In genomic region chr5:52783957-52784356, GRCm38 (mm10) we compare ENCODE assay signal across 9 mouse cellular contexts. TPM values are rescaled to one million over a fixed set of nuclear protein-coding genes. Genes with fewer than 3 reads are reported as not detected.
DNase-seq lines count a peak whose midpoint lies in the region; ATAC-seq and TF ChIP-seq lines count a peak whose summit lies in the region.
"Had no signal": no experiment of that assay in that cellular context is flagged by ENCODE, and none has a peak within 500 bp of the region (broad histone marks: within the 10 kb centered on the region; RNA-seq: fewer than 3 reads in every experiment).

No protein-coding gene starts in this region.

- H3K36me3 ChIP-seq in embryonic facial prominence, embryonic 12.5 days = 0 out of 2 replicates have a peak, but pooled peaks cover 5% of the 10 kb centered on the region
- no peaks in the 10 kb centered on the region; the same call in 1 of the 2 replicates for H3K36me3 ChIP-seq in hindbrain, embryonic 15.5 days
- 0 out of 2 replicates have a peak, but pooled peaks cover 10% of the 10 kb centered on the region for H3K36me3 ChIP-seq in midbrain, embryonic 12.5 days

- H3K4me3 ChIP-seq in layer of hippocampus, adult 2 months = peak overlapping the region; percentile 95
- 0 out of 2 replicates have a peak overlapping the region, but pooled peaks have one; percentile 82 for H3K4me3 ChIP-seq in embryonic facial prominence, embryonic 12.5 days
- no peak overlapping the region for H3K4me3 ChIP-seq in hindbrain, embryonic 15.5 days
- no peak overlapping the region for H3K4me3 ChIP-seq in midbrain, embryonic 12.5 days

- no peak for DNase-seq in layer of hippocampus, adult 2 months (ENCODE audit: low spot score in 2 of 2)
- DNase-seq in layer of hippocampus, adult 9-10 months (ENCODE audit: low spot score) = no peak
- no peak for DNase-seq in testis, postnatal 10 days (ENCODE audit: low spot score)
- DNase-seq in right cerebral cortex, postnatal 4 days = no peak
- no peak for DNase-seq in urinary bladder, postnatal 4 days (ENCODE audit: low spot score in 2 of 2)
- DNase-seq: cerebellum, adult 9-11 months had no signal

- no peak overlapping the region for H3K9ac ChIP-seq in embryonic facial prominence, embryonic 12.5 days
- H3K9ac ChIP-seq in hindbrain, embryonic 15.5 days = no peak overlapping the region
- H3K9ac ChIP-seq in midbrain, embryonic 12.5 days (replicated peaks) = no peak overlapping the region

- peak overlapping the region; percentile 44 for H3K4me2 ChIP-seq in embryonic facial prominence, embryonic 12.5 days (replicated peaks)
- peak overlapping the region; percentile 73 for H3K4me2 ChIP-seq in hindbrain, embryonic 15.5 days
- peak overlapping the region; percentile 58; the same call in 1 of the 2 replicates for H3K4me2 ChIP-seq in midbrain, embryonic 12.5 days (replicated peaks)

- H3K27me3 ChIP-seq in embryonic facial prominence, embryonic 12.5 days = no peaks in the 10 kb centered on the region
- H3K27me3 ChIP-seq in hindbrain, embryonic 15.5 days = no peaks in the 10 kb centered on the region
- no peaks in the 10 kb centered on the region for H3K27me3 ChIP-seq in midbrain, embryonic 12.5 days

- H3K9me3 ChIP-seq in embryonic facial prominence, embryonic 12.5 days = no peaks in the 10 kb centered on the region
- H3K9me3 ChIP-seq in hindbrain, embryonic 15.5 days = no peaks in the 10 kb centered on the region
- no peaks in the 10 kb centered on the region for H3K9me3 ChIP-seq in midbrain, embryonic 12.5 days

- no peak for TF ChIP-seq CTCF in layer of hippocampus, adult 2 months (conservative IDR thresholded peaks at IDR 0.05)

- no peaks in the 10 kb centered on the region for H3K4me1 ChIP-seq in embryonic facial prominence, embryonic 12.5 days
- 0 out of 2 replicates have a peak, but pooled peaks cover 3% of the 10 kb centered on the region for H3K4me1 ChIP-seq in hindbrain, embryonic 15.5 days (replicated peaks)
- no peaks in the 10 kb centered on the region for H3K4me1 ChIP-seq in midbrain, embryonic 12.5 days

- no peak overlapping the region for H3K27ac ChIP-seq in layer of hippocampus, adult 2 months
- H3K27ac ChIP-seq in embryonic facial prominence, embryonic 12.5 days = no peak overlapping the region
- no peak overlapping the region for H3K27ac ChIP-seq in hindbrain, embryonic 15.5 days (replicated peaks)
- no peak overlapping the region for H3K27ac ChIP-seq in midbrain, embryonic 12.5 days (replicated peaks)

- whole genome bisulfite sequencing in embryonic facial prominence, embryonic 12.5 days = 77% methylated on average over 2 of the region's 2 CpGs
- 81% methylated on average over 2 of the region's 2 CpGs for WGBS in hindbrain, embryonic 15.5 days
- whole genome bisulfite sequencing in midbrain, embryonic 12.5 days = 79% methylated on average over 2 of the region's 2 CpGs

- no peak for ATAC-seq in embryonic facial prominence, embryonic 12.5 days (ENCODE audit: insufficient number of reproducible peaks, insufficient read depth, low FRiP score, low TSS enrichment)
- ATAC-seq in hindbrain, embryonic 15.5 days (ENCODE audit: low FRiP score, low read depth) = no peak
- ATAC-seq in midbrain, embryonic 12.5 days (ENCODE audit: low FRiP score, low read depth) = no peak

RNA-seq across cellular contexts. Expression of gene Zcchc4, which starts 8.7 kb away (rescaled TPM):
- total RNA-seq in layer of hippocampus, adult 2 months (2021) = 10 to 100 TPM; 10.7 to 11.9 TPM
- 21.1 and 22.3 TPM in 2 replicates for polyA plus RNA-seq in embryonic facial prominence, embryonic 12.5 days (2016; fragmentation: Nextera tagmentation; extraction: Ambion mirVana)
- 10.7 and 11.7 TPM in 2 replicates for polyA plus RNA-seq in hindbrain, embryonic 15.5 days (2015; fragmentation: Nextera tagmentation; extraction: Ambion mirVana)
- 18.2 and 20.6 TPM in 2 replicates for polyA plus RNA-seq in midbrain, embryonic 12.5 days (2016; fragmentation: Nextera tagmentation; extraction: Ambion mirVana)

RNA-seq across cellular contexts. Expression of gene Pi4k2b, which starts 42.6 kb away (rescaled TPM):
- total RNA-seq in layer of hippocampus, adult 2 months (2021) = 1 to 10 TPM; 2.1 to 2.9 TPM
- 21.0 and 25.0 TPM in 2 replicates for polyA plus RNA-seq in embryonic facial prominence, embryonic 12.5 days (2016; fragmentation: Nextera tagmentation; extraction: Ambion mirVana)
- polyA plus RNA-seq in hindbrain, embryonic 15.5 days (2015; fragmentation: Nextera tagmentation; extraction: Ambion mirVana) = 4.9 and 5.4 TPM in 2 replicates
- polyA plus RNA-seq in midbrain, embryonic 12.5 days (2016; fragmentation: Nextera tagmentation; extraction: Ambion mirVana) = 16.6 and 17.4 TPM in 2 replicates

RNA-seq across cellular contexts. Expression of gene Anapc4, which starts 49.9 kb away (rescaled TPM):
- total RNA-seq in layer of hippocampus, adult 2 months (2021) = 10 to 100 TPM; 75.5 to 77.0 TPM
- 127 and 128 TPM in 2 replicates for polyA plus RNA-seq in embryonic facial prominence, embryonic 12.5 days (2016; fragmentation: Nextera tagmentation; extraction: Ambion mirVana)
- polyA plus RNA-seq in hindbrain, embryonic 15.5 days (2015; fragmentation: Nextera tagmentation; extraction: Ambion mirVana) = 99.4 and 104 TPM in 2 replicates
- polyA plus RNA-seq in midbrain, embryonic 12.5 days (2016; fragmentation: Nextera tagmentation; extraction: Ambion mirVana) = 125 TPM in 2 replicates

Comparison
In these comparisons a context has a peak if more than half of its experiments do, and no peak if none do; other contexts are left out.
1. H3K4me3 ChIP-seq: peak in layer of hippocampus, adult 2 months (single experiment) and embryonic facial prominence, embryonic 12.5 days (single experiment); none in hindbrain, embryonic 15.5 days (single experiment) and midbrain, embryonic 12.5 days (single experiment).
2. Peak in every context shown above with its lines, with median percentiles within 50 percentile points of each other: H3K4me2 ChIP-seq.